Mouse (Mus musculus) brain, embryonic 14.5 days (tissue): ENCODE measurements around the gene Lim2.

Experiments used
- CTCF ChIP-seq: fragments of 200-500 bp; IDR thresholded peaks from 2 replicates; pipeline ENCODE4 v1.5.1; 2012; ENCODE audit warnings: inconsistent platforms, mild to moderate bottlenecking, moderate library complexity, borderline replicate concordance; ENCODE audit not compliant: insufficient read depth, insufficient read length; ENCODE audit errors: extremely low read depth
- POLR2A ChIP-seq: fragments of 200-500 bp; IDR thresholded peaks from 2 replicates; pipeline ENCODE4 v1.6.1; 2012; ENCODE audit warnings: mild to moderate bottlenecking, inconsistent platforms, borderline replicate concordance; ENCODE audit not compliant: poor library complexity, insufficient read depth, insufficient read length, severe bottlenecking; ENCODE audit errors: extremely low read depth

DNA sequence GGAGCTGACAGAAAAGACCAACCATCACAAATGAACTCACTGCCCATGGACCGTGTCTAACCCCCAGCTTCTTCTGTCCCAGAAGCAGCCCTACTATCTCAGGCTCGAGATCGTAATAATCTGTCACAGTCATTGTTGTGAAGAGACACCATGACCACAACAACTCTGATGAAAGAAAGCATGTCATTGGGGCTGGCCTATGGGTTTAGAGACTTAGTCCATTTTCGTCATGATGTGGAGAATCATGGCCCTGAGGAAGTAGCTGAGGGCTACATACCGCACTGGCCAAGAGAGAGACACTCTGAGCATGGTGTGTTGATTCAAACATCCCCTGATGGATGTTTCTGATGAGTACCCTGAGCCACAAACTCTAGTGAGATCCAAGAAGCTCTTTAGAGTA is 7.2 kb downstream of the Lim2 start:
- TF ChIP-seq CTCF = no peak
- no peak for TF ChIP-seq POLR2A
